Comparison of ENCODE assay signal across 7 mouse cellular contexts in genomic region chr9:64178974-64179646, GRCm38 (mm10). TPM values are rescaled to one million over a fixed set of nuclear protein-coding genes. Genes with fewer than 3 reads are reported as not detected.
DNase-seq lines count a peak whose midpoint lies in the region; ATAC-seq lines count a peak whose summit lies in the region.

Gene Snapc5 (plus strand): TSS chr9:64179274.

- under 1% methylated on average over 35 of the region's 35 CpGs for WGBS in intestine, embryonic 15.5 days
- WGBS in midbrain, embryonic 10.5 days = 1% methylated on average over 35 of the region's 35 CpGs

- H3K4me1 ChIP-seq in intestine, embryonic 15.5 days (replicated peaks) = peaks cover 6% of the 10 kb centered on the region; the same call in 1 of the 2 replicates
- H3K4me1 ChIP-seq in midbrain, embryonic 10.5 days = peaks cover 26% of the 10 kb centered on the region

- peak; percentile 85 for DNase-seq in adrenal gland, adult 18-20 months (ENCODE audit: low spot score in 2 of 2)
- peak; percentile 97 for DNase-seq in embryo, embryonic 11 days
- DNase-seq in gastrocnemius, postnatal 36 days = peak; percentile 76 to 82
- peak; percentile 93 to 95 for DNase-seq in left cerebral cortex, postnatal 25 days (ENCODE audit: low spot score in 2 of 2)
- peak; percentile 92 for DNase-seq in midbrain, embryonic 10.5 days (ENCODE audit: low spot score)
- DNase-seq in right cerebral cortex, postnatal 4 days = peak; percentile 91

- no peaks in the 10 kb centered on the region for H3K27me3 ChIP-seq in intestine, embryonic 15.5 days (replicated peaks)
- no peaks in the 10 kb centered on the region for H3K27me3 ChIP-seq in midbrain, embryonic 10.5 days (ENCODE audit: low read depth, poor library complexity, severe bottlenecking)

- peak within 1 kb of the TSS; percentile 68 for H3K4me3 ChIP-seq in intestine, embryonic 15.5 days (replicated peaks)
- peak within 1 kb of the TSS; percentile 72 for H3K4me3 ChIP-seq in midbrain, embryonic 10.5 days

- H3K9ac ChIP-seq in intestine, embryonic 15.5 days = peak within 1 kb of the TSS; percentile 77

- peaks cover 49% of the 10 kb centered on the region for H3K36me3 ChIP-seq in intestine, embryonic 15.5 days
- H3K36me3 ChIP-seq in midbrain, embryonic 10.5 days = peaks cover 92% of the 10 kb centered on the region

- peak within 1 kb of the TSS; percentile 91 for H3K27ac ChIP-seq in intestine, embryonic 15.5 days
- H3K27ac ChIP-seq in midbrain, embryonic 10.5 days (replicated peaks) = peak within 1 kb of the TSS; percentile 83

- intact Hi-C loops in gastrocnemius, postnatal 36 days (cut with DNase I) = loop anchor here (1.0 kb wide), 1 partner anchor 74 kb away; the partner anchor contains the start of gene Map2k1
- intact Hi-C loops in left cerebral cortex, postnatal 25 days (cut with DNase I) = loop anchor here (1.0 to 5.0 kb wide), 2 partner anchors 74 to 93 kb away; partner anchors contain the start of gene Map2k1

- H3K9me3 ChIP-seq in intestine, embryonic 15.5 days = no peaks in the 10 kb centered on the region
- no peaks in the 10 kb centered on the region for H3K9me3 ChIP-seq in midbrain, embryonic 10.5 days (replicated peaks)

- peak; percentile 97 for ATAC-seq in intestine, embryonic 15.5 days

- H3K4me2 ChIP-seq in intestine, embryonic 15.5 days (replicated peaks) = peak within 1 kb of the TSS; percentile 59

RNA-seq across cellular contexts. Expression of gene Snapc5, which starts in this region (rescaled TPM):
- total RNA-seq in adrenal gland, adult 18-20 months (2021) = 10 to 100 TPM; 23.2 to 25.0 TPM
- total RNA-seq in gastrocnemius, postnatal 36 days (2021) = 10 to 100 TPM; 17.7 to 18.9 TPM
- polyA plus RNA-seq in intestine, embryonic 15.5 days (2015; fragmentation: Nextera tagmentation; extraction: Ambion mirVana) = 29.3 and 39.6 TPM in 2 replicates
- total RNA-seq in left cerebral cortex, postnatal 25 days (2021) = 10 to 100 TPM; 21.5 to 22.7 TPM
- polyA plus RNA-seq in midbrain, embryonic 10.5 days (2016; fragmentation: Nextera tagmentation; extraction: Ambion mirVana) = 40.0 and 42.3 TPM in 2 replicates

Comparison
In these comparisons a context has a peak if more than half of its experiments do, and no peak if none do; other contexts are left out.
1. Peak in every context shown above with its lines: DNase-seq, ATAC-seq, H3K4me3 ChIP-seq and H3K27ac ChIP-seq.